Comparison of ENCODE assay signal across 27 mouse cellular contexts in genomic region chr9:14635551-14635950, GRCm38 (mm10). TPM values are rescaled to one million over a fixed set of nuclear protein-coding genes. Genes with fewer than 3 reads are reported as not detected.
"Had no signal": no experiment of that assay in that cellular context is flagged by ENCODE, and none has a peak within 500 bp of the region (broad histone marks: within the 10 kb centered on the region; RNA-seq: fewer than 3 reads in every experiment).

No protein-coding gene starts in this region.

- H3K4me3 ChIP-seq: heart, adult 2 months; heart, embryonic 13.5 days; heart, embryonic 15.5 days; hindbrain, embryonic 13.5 days; hindbrain, embryonic 15.5 days; kidney, embryonic 15.5 days; limb, embryonic 13.5 days; limb, embryonic 15.5 days had no signal

- H3K36me3 ChIP-seq: heart, embryonic 13.5 days; heart, embryonic 15.5 days; hindbrain, embryonic 13.5 days; hindbrain, embryonic 15.5 days; kidney, embryonic 15.5 days; limb, embryonic 13.5 days; limb, embryonic 15.5 days had no signal

- H3K27ac ChIP-seq: heart, adult 2 months; heart, embryonic 13.5 days; heart, embryonic 15.5 days; hindbrain, embryonic 13.5 days; hindbrain, embryonic 15.5 days; hindbrain, postnatal 0 days; kidney, embryonic 15.5 days; kidney, postnatal 0 days; limb, embryonic 13.5 days; limb, embryonic 15.5 days had no signal

- H3K27me3 ChIP-seq: hindbrain, embryonic 15.5 days had no signal

- H3K9ac ChIP-seq: forebrain, postnatal 0 days; heart, embryonic 13.5 days; heart, embryonic 15.5 days; hindbrain, embryonic 13.5 days; hindbrain, embryonic 15.5 days; kidney, embryonic 15.5 days; limb, embryonic 13.5 days; limb, embryonic 15.5 days had no signal

- ATAC-seq: forebrain, postnatal 0 days; hindbrain, postnatal 0 days; intestine, embryonic 16.5 days had no signal

- DNase-seq: forebrain, postnatal 0 days; gastrocnemius, postnatal 14 days; gastrocnemius, postnatal 36 days; heart, adult 11 months; heart, adult 2 months; heart, postnatal 14 days; heart, postnatal 36 days; kidney, adult 11 months; kidney, adult 2 months; kidney, adult 9 months; kidney, postnatal 14 days; kidney, postnatal 36 days; layer of hippocampus, adult 9-11 months; layer of hippocampus, postnatal 36 days; left cerebral cortex, postnatal 4 days had no signal

- H3K4me2 ChIP-seq: heart, embryonic 11.5 days; heart, embryonic 13.5 days; heart, embryonic 15.5 days; hindbrain, embryonic 13.5 days; hindbrain, embryonic 15.5 days; kidney, embryonic 15.5 days; limb, embryonic 13.5 days; limb, embryonic 15.5 days had no signal

- H3K9me3 ChIP-seq: heart, embryonic 13.5 days; heart, embryonic 15.5 days; hindbrain, embryonic 13.5 days; hindbrain, embryonic 15.5 days; kidney, embryonic 15.5 days; limb, embryonic 13.5 days; limb, embryonic 15.5 days had no signal

RNA-seq across cellular contexts. Expression of gene Amotl1, which starts 9.3 kb away (rescaled TPM):
- total RNA-seq: hematopoietic stem cell, adult 5-6 weeks had no signal
